Mouse (Mus musculus): ENCODE measurements at regions not wholly inside any gene's neighbourhood (a gene's known extent, or its start where the extent isn't known, plus 50 kb on each side); places are given as distances from the start of the nearest gene placed in this dataset.

- no peaks in the 10 kb centered on the region for H3K9me3 ChIP-seq (ENCODE audit: control insufficient read depth)
- no peak for ATAC-seq
- no peaks in the 10 kb centered on the region for H3K4me1 ChIP-seq (replicated peaks; ENCODE audit: control insufficient read depth, insufficient read depth, low read length)
- no peak for TF ChIP-seq CTCF (IDR thresholded peaks at IDR 0.05; ENCODE audit: low read depth)
- H3K9ac ChIP-seq (ENCODE audit: low read depth, low read length): no peak overlapping the region
- no peaks in the 10 kb centered on the region for H3K36me3 ChIP-seq (ENCODE audit: control insufficient read depth, insufficient read depth)
- no peak overlapping the region for H3K4me3 ChIP-seq (ENCODE audit: low read depth, low read length)
- no peak overlapping the region for H3K4me2 ChIP-seq (replicated peaks; ENCODE audit: low read depth)
- WGBS: 66% methylated on average over 6 of the region's 6 CpGs
- no peak overlapping the region for H3K27ac ChIP-seq (ENCODE audit: low read depth, low read length)
- no peaks in the 10 kb centered on the region for H3K27me3 ChIP-seq (replicated peaks; ENCODE audit: control insufficient read depth, insufficient read depth, low read length)
Measured at GRCm38 (mm10) chr11:109032729-109033128, 111.4 kb downstream of the E030025P04Rik start.

- Histone ChIP-seq H3K4me1 (replicated peaks; ENCODE audit: control insufficient read depth, insufficient read depth, low read length) (no peaks in the 10 kb centered on the region), H3K27ac (ENCODE audit: low read depth, low read length) (no peak overlapping the region), H3K9ac (ENCODE audit: low read depth, low read length) (no peak overlapping the region), H3K4me2 (replicated peaks; ENCODE audit: low read depth) (no peak overlapping the region), H3K27me3 (replicated peaks; ENCODE audit: control insufficient read depth, insufficient read depth, low read length) (no peaks in the 10 kb centered on the region), H3K36me3 (ENCODE audit: control insufficient read depth, insufficient read depth) (no peaks in the 10 kb centered on the region), H3K9me3 (ENCODE audit: control insufficient read depth) (no peaks in the 10 kb centered on the region), H3K4me3 (ENCODE audit: low read depth, low read length) (no peak overlapping the region)
- WGBS: 25% methylated on average over 3 of the region's 3 CpGs
- peak; percentile 76 for TF ChIP-seq CTCF (IDR thresholded peaks at IDR 0.05; ENCODE audit: low read depth)
- no peak for ATAC-seq
Measured at GRCm38 (mm10) chr11:109030486-109030885, 110.3 kb downstream of the Axin2 start.

- no peak overlapping the region for H3K4me3 ChIP-seq (ENCODE audit: low read depth, low read length)
- no peak overlapping the region for H3K4me2 ChIP-seq (replicated peaks; ENCODE audit: low read depth)
- H3K36me3 ChIP-seq (ENCODE audit: control insufficient read depth, insufficient read depth): no peaks in the 10 kb centered on the region
- H3K27me3 ChIP-seq (replicated peaks; ENCODE audit: control insufficient read depth, insufficient read depth, low read length): no peaks in the 10 kb centered on the region
- H3K9me3 ChIP-seq (ENCODE audit: control insufficient read depth): no peaks in the 10 kb centered on the region
- WGBS: 73% methylated on average over 7 of the region's 7 CpGs
- no peak for TF ChIP-seq CTCF (IDR thresholded peaks at IDR 0.05; ENCODE audit: low read depth)
- no peak for ATAC-seq
- H3K9ac ChIP-seq (ENCODE audit: low read depth, low read length): no peak overlapping the region
- no peak overlapping the region for H3K27ac ChIP-seq (ENCODE audit: low read depth, low read length)
- H3K4me1 ChIP-seq (replicated peaks; ENCODE audit: control insufficient read depth, insufficient read depth, low read length): no peaks in the 10 kb centered on the region
Measured at GRCm38 (mm10) chr11:109029894-109030293, 109.7 kb downstream of the Axin2 start.

- Histone ChIP-seq H3K27me3 (replicated peaks; ENCODE audit: control insufficient read depth, insufficient read depth, low read length) (no peaks in the 10 kb centered on the region), H3K27ac (ENCODE audit: low read depth, low read length) (no peak overlapping the region), H3K36me3 (ENCODE audit: control insufficient read depth, insufficient read depth) (no peaks in the 10 kb centered on the region), H3K4me1 (replicated peaks; ENCODE audit: control insufficient read depth, insufficient read depth, low read length) (no peaks in the 10 kb centered on the region), H3K4me3 (ENCODE audit: low read depth, low read length) (no peak overlapping the region), H3K9me3 (ENCODE audit: control insufficient read depth) (no peaks in the 10 kb centered on the region), H3K4me2 (replicated peaks; ENCODE audit: low read depth) (no peak overlapping the region), H3K9ac (ENCODE audit: low read depth, low read length) (no peak overlapping the region)
- WGBS: 73% methylated on average over 7 of the region's 7 CpGs
- ATAC-seq: no peak
- no peak for TF ChIP-seq CTCF (IDR thresholded peaks at IDR 0.05; ENCODE audit: low read depth)
Measured at GRCm38 (mm10) chr11:109014806-109015205, 94.7 kb downstream of the Axin2 start.

- H3K36me3 ChIP-seq (ENCODE audit: control insufficient read depth, insufficient read depth): no peaks in the 10 kb centered on the region
- no peaks in the 10 kb centered on the region for H3K9me3 ChIP-seq (ENCODE audit: control insufficient read depth)
- no peak overlapping the region for H3K9ac ChIP-seq (ENCODE audit: low read depth, low read length)
- H3K27me3 ChIP-seq (replicated peaks; ENCODE audit: control insufficient read depth, insufficient read depth, low read length): no peaks in the 10 kb centered on the region
- no peak for TF ChIP-seq CTCF (IDR thresholded peaks at IDR 0.05; ENCODE audit: low read depth)
- 94% methylated on average over 6 of the region's 6 CpGs for WGBS
- H3K4me2 ChIP-seq (replicated peaks; ENCODE audit: low read depth): no peak overlapping the region
- H3K4me3 ChIP-seq (ENCODE audit: low read depth, low read length): no peak overlapping the region
- ATAC-seq: no peak
- no peaks in the 10 kb centered on the region for H3K4me1 ChIP-seq (replicated peaks; ENCODE audit: control insufficient read depth, insufficient read depth, low read length)
- no peak overlapping the region for H3K27ac ChIP-seq (ENCODE audit: low read depth, low read length)
Measured at GRCm38 (mm10) chr11:109011161-109011560, 91.0 kb downstream of the Axin2 start.

- H3K36me3 ChIP-seq (ENCODE audit: control insufficient read depth, insufficient read depth): no peaks in the 10 kb centered on the region
- TF ChIP-seq CTCF (IDR thresholded peaks at IDR 0.05; ENCODE audit: low read depth): no peak
- 65% methylated on average over 2 of the region's 2 CpGs for WGBS
- H3K9ac ChIP-seq (ENCODE audit: low read depth, low read length): no peak overlapping the region
- no peak overlapping the region for H3K27ac ChIP-seq (ENCODE audit: low read depth, low read length)
- ATAC-seq: no peak
- no peaks in the 10 kb centered on the region for H3K4me1 ChIP-seq (replicated peaks; ENCODE audit: control insufficient read depth, insufficient read depth, low read length)
- no peak overlapping the region for H3K4me3 ChIP-seq (ENCODE audit: low read depth, low read length)
- H3K4me2 ChIP-seq (replicated peaks; ENCODE audit: low read depth): no peak overlapping the region
- no peaks in the 10 kb centered on the region for H3K9me3 ChIP-seq (ENCODE audit: control insufficient read depth)
- H3K27me3 ChIP-seq (replicated peaks; ENCODE audit: control insufficient read depth, insufficient read depth, low read length): no peaks in the 10 kb centered on the region
Measured at GRCm38 (mm10) chr11:109008872-109009271, 88.7 kb downstream of the Axin2 start.

GRCm38 (mm10) chr11:109005681-109006080, 85.5 kb downstream of the Axin2 start:
- no peaks in the 10 kb centered on the region for H3K4me1 ChIP-seq (replicated peaks; ENCODE audit: control insufficient read depth, insufficient read depth, low read length)
- no peaks in the 10 kb centered on the region for H3K36me3 ChIP-seq (ENCODE audit: control insufficient read depth, insufficient read depth)
- no peak for ATAC-seq
- no peak overlapping the region for H3K27ac ChIP-seq (ENCODE audit: low read depth, low read length)
- no peak for TF ChIP-seq CTCF (IDR thresholded peaks at IDR 0.05; ENCODE audit: low read depth)
- 93% methylated on average over 11 of the region's 11 CpGs for WGBS
- H3K9me3 ChIP-seq (ENCODE audit: control insufficient read depth): peaks cover 8% of the 10 kb centered on the region
- H3K27me3 ChIP-seq (replicated peaks; ENCODE audit: control insufficient read depth, insufficient read depth, low read length): no peaks in the 10 kb centered on the region
- H3K4me3 ChIP-seq (ENCODE audit: low read depth, low read length): no peak overlapping the region
- no peak overlapping the region for H3K4me2 ChIP-seq (replicated peaks; ENCODE audit: low read depth)
- H3K9ac ChIP-seq (ENCODE audit: low read depth, low read length): no peak overlapping the region
